Mouse (Mus musculus) heart, adult 9 months (tissue): ENCODE measurements at regions not wholly inside any gene's neighbourhood (a gene's known extent, or its start where the extent isn't known, plus 50 kb on each side); places are given as distances from the start of the nearest gene placed in this dataset.

Source experiments
- DNase-seq, 2 experiments: peaks; one replicate each; pipeline ENCODE4 v3.0.0; 2022; ENCODE audit warnings: low spot score in 2 of 2

- DNase-seq = no peak
Observed at GRCm38 (mm10) chrX:77433811-77434192, 77.0 kb upstream of the Tbl1x start.

- no peak for DNase-seq
Observed at GRCm38 (mm10) chrX:77443852-77444492, 66.8 kb upstream of the Tbl1x start.

GRCm38 (mm10) chrX:77446755-77447154 lies 64.1 kb upstream of the Tbl1x start:
- no peak for DNase-seq

- DNase-seq = no peak
Observed at GRCm38 (mm10) chrX:77451977-77452675, 58.7 kb upstream of the Tbl1x start.
